Mouse (Mus musculus): ENCODE data around the gene C1galt1c1. TPM values are rescaled to one million over a fixed set of nuclear protein-coding genes. Genes with fewer than 3 reads are reported as not detected.

Gene C1galt1c1
- total RNA-seq, 2 experiments from 2014 or later = 22.7 to 25.6 TPM

Other genes with a start within 250 kb of the C1galt1c1 start
- gene Lamp2, start 178.6 kb downstream of the C1galt1c1 start, total RNA-seq (2021) = 10 to 100 TPM; 69.8 to 70.9 TPM
- gene Cul4b, start 58.9 kb downstream of the C1galt1c1 start, total RNA-seq (2021) = 10 to 100 TPM; 32.2 to 34.7 TPM
- gene Mcts1, start 34.5 kb downstream of the C1galt1c1 start, total RNA-seq (2021) = 10 to 100 TPM; 92.2 to 93.4 TPM
- not detected for gene 6030498E09Rik, start 137.6 kb upstream of the C1galt1c1 start, total RNA-seq (2021)

Measured in layer of hippocampus, postnatal 25 days (tissue).